ENCODE assay signal across 15 mouse cellular contexts in the genomic region with DNA sequence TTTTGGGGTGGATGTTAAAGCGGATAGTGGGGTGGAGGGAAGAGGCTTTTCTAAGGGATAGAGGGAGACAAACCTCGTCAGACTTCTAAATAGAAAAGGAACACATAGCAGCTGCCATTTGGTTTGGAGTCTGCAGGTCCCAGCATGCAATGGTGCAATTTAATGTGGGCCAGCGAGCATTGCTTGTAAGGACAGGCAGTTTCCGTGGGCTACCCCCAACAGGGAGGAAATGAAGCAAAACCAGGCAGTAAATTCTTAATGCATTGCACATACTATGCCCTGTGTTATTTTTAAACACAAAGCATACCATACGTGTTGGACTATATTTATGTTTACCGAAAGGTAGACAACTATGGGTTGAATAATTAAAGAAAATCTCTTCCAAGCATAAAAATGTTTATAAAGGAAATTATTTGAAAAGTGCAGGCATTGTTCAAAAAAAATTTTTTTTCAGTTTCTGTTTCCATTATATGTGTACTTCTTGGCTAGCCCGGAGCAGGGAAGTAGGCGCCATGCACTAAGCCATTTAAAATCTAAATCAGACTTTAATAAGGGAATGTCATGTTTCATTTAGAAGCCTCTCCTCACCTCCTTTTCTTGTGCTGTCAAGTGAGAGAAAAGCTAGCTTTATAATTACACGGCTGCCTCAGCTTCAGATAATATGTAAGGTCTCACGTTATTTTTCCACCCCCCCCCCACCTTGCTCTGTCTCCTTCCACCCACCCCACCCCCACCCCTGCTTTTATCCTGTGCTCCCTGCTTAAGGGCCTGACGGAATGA.
DNase-seq lines count a peak whose midpoint lies in the region; ATAC-seq lines count a peak whose summit lies in the region.
"Had no signal": no experiment of that assay in that cellular context is flagged by ENCODE, and none has a peak within 500 bp of the region (broad histone marks: within the 10 kb centered on the region; RNA-seq: fewer than 3 reads in every experiment).

No protein-coding gene starts in this region.

- no peak overlapping the region for H3K4me2 ChIP-seq in embryonic facial prominence, embryonic 12.5 days (replicated peaks)
- H3K4me2 ChIP-seq in embryonic facial prominence, embryonic 14.5 days (ENCODE audit: low read depth, low read length): no peak overlapping the region
- peak overlapping the region; percentile 15; the same call in 1 of the 2 replicates for H3K4me2 ChIP-seq in midbrain, embryonic 12.5 days (replicated peaks)
- no peak overlapping the region for H3K4me2 ChIP-seq in intestine, embryonic 16.5 days (ENCODE audit: low read depth, low read length)
- H3K4me2 ChIP-seq: heart, embryonic 15.5 days; hindbrain, embryonic 14.5 days had no signal

- peak; percentile 44; the same call in 1 of the 2 replicates for ATAC-seq in embryonic facial prominence, embryonic 12.5 days (ENCODE audit: insufficient number of reproducible peaks, insufficient read depth, low FRiP score, low TSS enrichment)
- peak; percentile 55; the same call in 1 of the 2 replicates for ATAC-seq in embryonic facial prominence, embryonic 14.5 days (ENCODE audit: low read depth)
- peak; percentile 87 for ATAC-seq in midbrain, embryonic 12.5 days (ENCODE audit: low FRiP score, low read depth)
- ATAC-seq in intestine, embryonic 16.5 days: no peak

- no peak overlapping the region for H3K9ac ChIP-seq in embryonic facial prominence, embryonic 12.5 days
- H3K9ac ChIP-seq in embryonic facial prominence, embryonic 14.5 days (ENCODE audit: low read depth, low read length): no peak overlapping the region
- no peak overlapping the region for H3K9ac ChIP-seq in midbrain, embryonic 12.5 days (replicated peaks)
- no peak overlapping the region for H3K9ac ChIP-seq in intestine, embryonic 16.5 days (ENCODE audit: low read depth, low read length)
- H3K9ac ChIP-seq: heart, embryonic 15.5 days; hindbrain, embryonic 14.5 days had no signal

- 0 out of 2 replicates have a peak, but pooled peaks cover 7% of the 10 kb centered on the region for H3K9me3 ChIP-seq in embryonic facial prominence, embryonic 12.5 days
- peaks cover 8% of the 10 kb centered on the region; the same call in 1 of the 2 replicates for H3K9me3 ChIP-seq in embryonic facial prominence, embryonic 10.5 days
- peaks cover 6% of the 10 kb centered on the region; the same call in 1 of the 2 replicates for H3K9me3 ChIP-seq in embryonic facial prominence, embryonic 14.5 days (ENCODE audit: control insufficient read depth, low read length)
- peaks cover 5% of the 10 kb centered on the region; the same call in 1 of the 2 replicates for H3K9me3 ChIP-seq in midbrain, embryonic 12.5 days
- H3K9me3 ChIP-seq in intestine, embryonic 16.5 days (ENCODE audit: control insufficient read depth, low read length): no peaks in the 10 kb centered on the region; the same call in 1 of the 2 replicates
- H3K9me3 ChIP-seq: heart, embryonic 15.5 days had no signal

- peaks cover 12% of the 10 kb centered on the region for H3K4me1 ChIP-seq in embryonic facial prominence, embryonic 12.5 days
- peaks cover 23% of the 10 kb centered on the region for H3K4me1 ChIP-seq in embryonic facial prominence, embryonic 10.5 days
- H3K4me1 ChIP-seq in embryonic facial prominence, embryonic 14.5 days (ENCODE audit: control insufficient read depth, insufficient read depth, low read length): 0 out of 2 replicates have a peak, but pooled peaks cover 9% of the 10 kb centered on the region
- peaks cover 16% of the 10 kb centered on the region for H3K4me1 ChIP-seq in midbrain, embryonic 12.5 days
- no peaks in the 10 kb centered on the region for H3K4me1 ChIP-seq in intestine, embryonic 16.5 days (ENCODE audit: control insufficient read depth, insufficient read depth, low read length)

- no peak overlapping the region for H3K4me3 ChIP-seq in embryonic facial prominence, embryonic 12.5 days
- no peak overlapping the region for H3K4me3 ChIP-seq in embryonic facial prominence, embryonic 10.5 days
- H3K4me3 ChIP-seq in embryonic facial prominence, embryonic 14.5 days (ENCODE audit: low read depth, low read length): no peak overlapping the region
- H3K4me3 ChIP-seq in midbrain, embryonic 12.5 days: no peak overlapping the region
- H3K4me3 ChIP-seq in intestine, embryonic 16.5 days (ENCODE audit: low read length): no peak overlapping the region
- H3K4me3 ChIP-seq: heart, embryonic 15.5 days had no signal

- DNase-seq in embryonic facial prominence, embryonic 10.5 days (ENCODE audit: low spot score): no peak
- DNase-seq in Muller cell, postnatal 12 days (ENCODE audit: inconsistent ontology term): peak; percentile 59
- peak; percentile 70 for DNase-seq in embryonic facial prominence, embryonic 14.5 days (ENCODE audit: low spot score)
- DNase-seq in adrenal gland, postnatal 4 days (ENCODE audit: low spot score in 2 of 2): no peak
- no peak for DNase-seq in kidney, postnatal 25 days
- DNase-seq: adrenal gland, postnatal 25 days; kidney, adult 8-10 months; lung, postnatal 4 days; right cerebral cortex, postnatal 25 days; thymus, adult 18-20 months had no signal

- H3K36me3 ChIP-seq in embryonic facial prominence, embryonic 12.5 days: no peaks in the 10 kb centered on the region
- H3K36me3 ChIP-seq in embryonic facial prominence, embryonic 10.5 days (replicated peaks): peaks cover 12% of the 10 kb centered on the region
- no peaks in the 10 kb centered on the region for H3K36me3 ChIP-seq in embryonic facial prominence, embryonic 14.5 days (ENCODE audit: control insufficient read depth, insufficient read depth, low read length)
- H3K36me3 ChIP-seq in midbrain, embryonic 12.5 days: peaks cover 4% of the 10 kb centered on the region; the same call in 1 of the 2 replicates
- no peaks in the 10 kb centered on the region for H3K36me3 ChIP-seq in intestine, embryonic 16.5 days (ENCODE audit: control insufficient read depth, insufficient read depth, low read length)
- H3K36me3 ChIP-seq: heart, embryonic 15.5 days had no signal

- H3K27me3 ChIP-seq in embryonic facial prominence, embryonic 12.5 days: no peaks in the 10 kb centered on the region
- H3K27me3 ChIP-seq in embryonic facial prominence, embryonic 10.5 days (replicated peaks; ENCODE audit: low read depth, poor library complexity, severe bottlenecking): no peaks in the 10 kb centered on the region; the same call in 1 of the 2 replicates
- H3K27me3 ChIP-seq in embryonic facial prominence, embryonic 14.5 days (replicated peaks; ENCODE audit: control insufficient read depth, insufficient read depth, low read length): no peaks in the 10 kb centered on the region
- 0 out of 2 replicates have a peak, but pooled peaks cover 3% of the 10 kb centered on the region for H3K27me3 ChIP-seq in midbrain, embryonic 12.5 days
- no peaks in the 10 kb centered on the region for H3K27me3 ChIP-seq in intestine, embryonic 16.5 days (replicated peaks; ENCODE audit: control insufficient read depth, insufficient read depth, low read length)
- H3K27me3 ChIP-seq: heart, embryonic 15.5 days had no signal

- no peak overlapping the region for H3K27ac ChIP-seq in embryonic facial prominence, embryonic 12.5 days
- no peak overlapping the region for H3K27ac ChIP-seq in embryonic facial prominence, embryonic 10.5 days (replicated peaks)
- no peak overlapping the region for H3K27ac ChIP-seq in embryonic facial prominence, embryonic 14.5 days (replicated peaks; ENCODE audit: low read depth, low read length)
- H3K27ac ChIP-seq in midbrain, embryonic 12.5 days (replicated peaks): peak overlapping the region; percentile 52; the same call in 1 of the 2 replicates
- no peak overlapping the region for H3K27ac ChIP-seq in intestine, embryonic 16.5 days (ENCODE audit: low read length)
- H3K27ac ChIP-seq: heart, embryonic 15.5 days had no signal

- 50% methylated on average over 11 of the region's 11 CpGs for WGBS in embryonic facial prominence, embryonic 12.5 days
- WGBS in embryonic facial prominence, embryonic 10.5 days: 67% methylated on average over 11 of the region's 11 CpGs
- 46% methylated on average over 11 of the region's 11 CpGs for WGBS in embryonic facial prominence, embryonic 14.5 days
- 42% methylated on average over 11 of the region's 11 CpGs for WGBS in midbrain, embryonic 12.5 days
- 74% methylated on average over 11 of the region's 11 CpGs for WGBS in intestine, embryonic 16.5 days

Comparison
In these comparisons a context has a peak if more than half of its experiments do, and no peak if none do; other contexts are left out.
1. DNase-seq: peak in Muller cell, postnatal 12 days (single experiment) and embryonic facial prominence, embryonic 14.5 days (single experiment); none in embryonic facial prominence, embryonic 10.5 days (single experiment), adrenal gland, postnatal 4 days (0 of 2) and kidney, postnatal 25 days (0 of 2).